Mouse (Mus musculus) 3T3-L1 (cell line): ENCODE data around the gene Zfp969.
"Not testable (repeated sequence)": the region's sequence is repeated elsewhere in the genome, so short reads cannot be mapped to it uniquely, and the experiment has no call there.

Experiments used
- DNase-seq: peaks from one replicate; pipeline ENCODE4 v3.0.0-alpha.2; 2015; ENCODE audit warnings: low read depth, low spot score

The Zfp969 gene

GRCm38 (mm10) chr2:175703546-175703945 lies at the start of gene Zfp969:
Gene Zfp969 (minus strand): TSS chr2:175703646.
- not testable (repeated sequence) for DNase-seq

GRCm38 (mm10) chr2:175741237-175741636 lies 37.8 kb upstream of the Zfp969 start, which contains the start of gene Gm2007:
Gene Gm2007 (plus strand): TSS chr2:175741537.
- DNase-seq, result not testable (repeated sequence)

GRCm38 (mm10) chr2:175643678-175644077 lies 59.8 kb downstream of the Zfp969 start, which contains the start of gene Gm11007:
Gene Gm11007 (plus strand): TSS chr2:175643978.
- not testable (repeated sequence) for DNase-seq
